Mouse (Mus musculus) c-Kit-positive CD71-negative TER-119-negative erythroid progenitor cells, embryonic 14.5 days (primary cell): ENCODE results near the gene Olfr25.

Experiments used
- DNase-seq: peaks from one replicate; pipeline ENCODE4 v3.0.0-alpha.2; 2013; ENCODE audit warnings: low read depth

Olfr25 gene

DNA sequence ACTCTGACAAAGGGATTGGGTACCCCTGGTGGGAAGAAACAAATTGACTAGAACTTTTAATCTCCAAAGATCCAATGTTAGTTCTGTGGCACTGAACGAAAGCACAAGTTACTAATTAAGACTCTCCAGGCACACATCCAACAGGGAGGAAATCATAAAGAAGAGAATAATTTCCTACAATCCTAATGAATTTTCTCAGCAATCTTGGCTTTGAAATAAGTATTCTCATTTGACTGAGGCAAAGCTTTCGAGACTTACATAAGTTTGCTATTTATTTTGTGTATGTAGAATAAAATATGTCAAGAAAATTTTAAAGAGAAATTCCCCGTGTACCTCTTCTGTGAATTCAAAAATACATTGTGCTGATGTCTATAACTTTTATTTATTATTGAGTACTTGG lies at the start of gene Olfr25:
TSS of gene Olfr25 (plus strand) at position 301 of the 400 bp plus-strand sequence.
- no peak for DNase-seq

DNA sequence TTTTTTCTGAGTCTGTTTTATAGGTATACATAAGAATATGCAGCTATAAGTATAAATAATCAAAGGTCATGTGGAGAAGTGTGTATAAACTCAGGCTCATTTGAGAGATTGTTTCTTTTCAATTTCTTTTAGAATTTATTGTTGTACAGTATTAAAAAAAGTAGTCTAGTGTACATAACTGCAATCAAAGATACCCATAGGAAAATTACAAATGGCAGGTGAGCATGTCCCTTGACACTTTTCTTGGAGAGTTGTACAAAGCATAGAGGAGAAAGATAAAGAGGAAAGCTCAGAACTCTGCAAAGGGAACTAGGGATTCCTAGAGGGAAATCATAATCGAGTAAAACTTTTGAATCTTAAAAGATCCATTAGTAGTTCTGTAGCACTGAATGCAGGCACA lies 38.1 kb upstream of the Olfr25 start, which contains the start of gene Olfr896-ps1:
TSS of gene Olfr896-ps1 (plus strand) at position 301 of the 400 bp plus-strand sequence.
- no peak for DNase-seq

DNA sequence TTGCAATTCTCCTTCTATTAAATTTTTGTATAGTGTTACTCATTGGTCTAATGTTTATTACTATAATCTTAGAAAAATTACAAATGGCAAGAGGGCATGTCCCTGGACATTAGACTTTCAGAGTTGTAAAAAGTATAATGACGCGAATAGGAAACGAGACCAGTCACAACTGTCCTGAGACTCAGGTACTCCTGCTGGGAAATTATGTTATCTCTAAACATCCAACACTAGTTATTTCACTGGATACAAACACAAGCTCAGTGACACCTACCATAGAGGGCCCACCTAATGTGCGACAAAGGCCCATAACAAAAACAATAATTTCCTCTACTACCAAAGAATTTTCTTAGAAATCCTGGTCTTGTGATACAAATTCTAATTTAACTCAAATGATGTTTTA lies 19.3 kb downstream of the Olfr25 start, which contains the start of gene Olfr898:
TSS of gene Olfr898 (plus strand) at position 301 of the 400 bp plus-strand sequence.
- no peak for DNase-seq

DNA sequence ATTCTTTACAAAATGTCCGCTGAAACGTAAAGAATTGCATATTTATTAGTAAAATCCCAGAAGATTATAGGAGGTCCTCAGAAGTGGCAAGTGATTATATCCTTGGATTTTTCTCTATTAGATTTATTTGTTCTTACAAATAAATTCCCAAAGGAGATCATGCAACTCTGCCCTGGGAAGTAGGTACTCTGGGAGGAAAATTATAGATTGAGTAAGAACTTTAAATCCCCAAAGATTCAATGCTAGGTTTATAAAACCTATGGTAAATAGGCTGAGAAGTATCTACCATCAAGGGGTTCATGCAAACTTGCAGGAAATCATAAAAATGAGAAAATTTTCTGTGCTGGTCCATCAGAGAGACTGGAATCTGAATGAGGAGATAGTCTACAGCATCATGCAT lies 37.7 kb downstream of the Olfr25 start, which contains the start of gene Olfr250:
TSS of gene Olfr250 (plus strand) at position 301 of the 400 bp plus-strand sequence.
- DNase-seq = no peak

DNA sequence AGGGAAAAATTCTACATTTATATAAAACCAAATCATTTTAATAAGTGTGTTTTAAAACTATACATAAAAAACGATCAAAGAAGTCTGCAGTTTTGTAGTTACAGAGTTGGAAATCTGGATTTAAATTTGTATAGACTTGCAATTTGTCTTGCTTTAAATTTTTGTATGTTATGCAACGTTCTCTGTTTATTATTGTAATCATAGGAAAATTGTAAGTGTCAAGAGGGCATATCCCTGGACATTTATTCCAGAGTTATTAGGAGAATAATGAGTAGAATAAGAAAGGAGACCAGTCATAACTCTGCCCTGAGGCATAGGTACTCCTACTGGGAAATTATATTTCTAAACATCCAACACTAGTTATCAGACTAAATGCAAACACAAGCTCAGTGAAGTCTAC lies 47.9 kb downstream of the Olfr25 start, which contains the start of gene Olfr251:
TSS of gene Olfr251 (plus strand) at position 301 of the 400 bp plus-strand sequence.
- DNase-seq = no peak
